Mouse (Mus musculus) adrenal gland, postnatal 36 days (tissue): ENCODE measurements around the gene Itpripl2. TPM values are rescaled to one million over a fixed set of nuclear protein-coding genes. Genes with fewer than 3 reads are reported as not detected.

Experiments used
- DNase-seq, 2 experiments: peaks; one replicate each; pipeline ENCODE4 v3.0.0; 2021; ENCODE audit warnings: mixed read lengths in 1 of 2
- total RNA-seq, 2 experiments: library from RNA; stranded (reverse); gene quantifications; 2 replicates each; pipeline ENCODE4 v1.2.3; 2021

Itpripl2 gene
- total RNA-seq, 2 experiments from 2014 or later, result 14.7 to 18.3 TPM

DNA sequence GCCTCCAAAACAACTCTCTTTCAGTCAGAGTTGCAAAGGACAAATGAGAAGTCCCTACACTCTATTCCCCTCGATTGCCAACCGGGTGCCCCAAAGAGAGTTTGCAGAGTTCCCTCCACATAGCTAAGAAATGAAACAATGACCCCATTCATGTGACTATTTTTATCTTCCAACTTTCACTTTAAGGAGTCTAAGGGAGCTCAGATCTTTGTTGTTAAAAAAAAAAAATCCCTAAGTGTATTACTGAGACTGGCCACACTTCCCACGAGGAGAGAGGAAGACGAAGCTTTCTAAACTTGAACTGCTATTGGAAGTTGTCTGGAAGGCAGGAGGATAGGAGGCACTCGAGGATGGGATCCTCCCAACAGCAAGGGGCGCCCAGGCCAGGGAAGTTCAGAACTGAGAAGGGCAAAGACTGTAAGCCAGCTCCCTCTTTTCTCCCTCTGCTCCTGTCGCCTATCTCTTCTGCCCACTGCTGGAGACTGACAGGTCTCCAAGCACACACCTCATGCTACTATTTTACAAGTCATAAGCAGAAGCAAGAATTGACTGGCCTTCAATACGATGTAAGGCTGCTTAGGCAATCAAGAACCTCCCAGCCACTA lies 3.6 kb downstream of the Itpripl2 start:
- DNase-seq, result no peak

DNA sequence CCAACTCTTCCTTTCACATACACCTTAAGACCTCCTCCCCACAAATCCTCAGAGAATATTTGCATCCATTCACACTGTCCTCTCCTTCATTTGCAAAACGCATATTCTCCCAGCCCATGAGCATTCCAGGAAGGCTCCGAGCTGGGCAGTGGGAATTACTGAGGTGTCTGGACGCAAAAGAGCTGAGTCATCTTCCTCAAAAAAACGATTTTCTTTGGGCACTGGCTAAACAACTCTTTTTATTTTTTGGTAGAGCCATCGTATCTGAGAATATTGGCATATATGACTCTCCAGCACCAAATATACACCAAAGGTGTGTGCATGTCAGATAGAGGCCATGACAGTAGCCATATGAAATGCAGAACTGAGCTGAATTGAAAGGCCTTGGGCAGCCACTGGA lies 4.9 kb downstream of the Itpripl2 start:
- DNase-seq, result no peak

DNA sequence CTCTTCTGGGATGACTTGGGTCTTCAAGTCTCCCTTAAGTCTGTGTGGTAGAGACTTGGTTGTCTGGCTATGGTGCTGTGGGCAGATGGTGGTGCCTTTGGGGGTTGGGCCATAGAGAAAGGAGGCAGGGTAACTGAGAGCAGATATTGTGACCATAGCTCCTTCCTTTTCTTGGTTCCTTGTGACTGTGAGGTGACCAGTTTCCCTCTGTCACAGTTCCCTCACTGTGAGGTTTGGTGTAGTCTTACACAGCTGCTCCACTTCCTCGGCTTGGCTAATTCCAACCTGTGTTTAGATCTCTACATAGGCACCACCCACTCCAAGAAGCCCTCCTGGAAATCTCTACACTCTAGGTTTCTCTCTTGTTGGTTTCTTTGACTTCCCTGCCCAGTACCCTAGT lies 7.8 kb downstream of the Itpripl2 start:
- no peak for DNase-seq

DNA sequence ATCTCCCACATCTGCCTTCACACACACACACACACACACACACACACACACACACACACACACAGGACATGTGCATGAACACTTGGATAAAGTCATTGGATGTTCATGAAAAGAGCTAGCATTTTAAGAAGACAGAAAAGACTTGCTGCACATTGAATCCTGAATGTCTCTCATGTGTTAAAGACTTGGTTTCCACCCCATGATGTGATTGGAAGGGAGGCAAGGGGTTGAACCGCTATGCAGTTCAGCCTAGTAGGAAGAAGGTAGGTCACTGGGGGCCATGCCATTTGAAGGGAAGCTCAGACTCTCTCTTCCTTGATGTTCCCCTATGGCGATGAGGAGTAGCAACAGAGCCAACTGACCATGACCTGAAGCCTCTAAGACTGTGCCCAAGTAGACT lies 9.8 kb downstream of the Itpripl2 start:
- DNase-seq, result no peak

DNA sequence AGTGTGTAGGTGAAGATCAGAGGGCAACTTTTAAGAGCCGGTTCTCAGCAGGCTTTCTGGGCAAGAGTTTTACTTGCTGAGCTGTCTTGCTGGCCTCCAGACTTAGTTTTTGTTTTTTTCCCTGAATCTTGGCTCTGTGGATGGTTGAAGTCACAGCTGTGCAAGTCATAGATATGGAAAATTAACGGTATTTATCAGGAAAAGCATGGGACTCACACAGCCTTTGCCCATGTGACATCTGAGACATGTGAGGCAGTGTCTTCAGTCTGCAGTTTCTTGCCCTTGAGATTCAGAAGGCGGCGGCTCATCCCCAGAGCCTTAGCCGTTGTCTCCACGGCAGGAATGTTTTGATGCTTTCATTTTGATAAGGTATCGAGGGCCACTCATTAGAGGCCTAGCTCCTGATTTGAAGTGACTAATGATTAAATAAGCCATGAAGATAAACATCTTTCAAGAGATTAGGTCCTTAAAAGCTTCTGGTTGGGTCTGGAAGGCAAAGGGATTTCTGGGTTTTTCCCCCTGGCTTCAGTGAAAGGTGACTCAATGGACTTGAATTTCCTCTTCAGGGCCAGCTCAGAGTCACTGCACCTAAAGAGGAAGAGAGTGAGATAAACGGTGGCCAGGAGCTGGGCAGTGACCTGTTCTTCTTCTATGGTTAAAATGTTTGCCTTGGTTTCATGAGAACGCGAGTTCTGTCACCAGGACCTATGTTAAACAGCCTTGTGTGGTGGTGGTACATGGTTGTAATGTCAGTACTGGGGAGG lies 10.5 kb downstream of the Itpripl2 start:
- no peak for DNase-seq

DNA sequence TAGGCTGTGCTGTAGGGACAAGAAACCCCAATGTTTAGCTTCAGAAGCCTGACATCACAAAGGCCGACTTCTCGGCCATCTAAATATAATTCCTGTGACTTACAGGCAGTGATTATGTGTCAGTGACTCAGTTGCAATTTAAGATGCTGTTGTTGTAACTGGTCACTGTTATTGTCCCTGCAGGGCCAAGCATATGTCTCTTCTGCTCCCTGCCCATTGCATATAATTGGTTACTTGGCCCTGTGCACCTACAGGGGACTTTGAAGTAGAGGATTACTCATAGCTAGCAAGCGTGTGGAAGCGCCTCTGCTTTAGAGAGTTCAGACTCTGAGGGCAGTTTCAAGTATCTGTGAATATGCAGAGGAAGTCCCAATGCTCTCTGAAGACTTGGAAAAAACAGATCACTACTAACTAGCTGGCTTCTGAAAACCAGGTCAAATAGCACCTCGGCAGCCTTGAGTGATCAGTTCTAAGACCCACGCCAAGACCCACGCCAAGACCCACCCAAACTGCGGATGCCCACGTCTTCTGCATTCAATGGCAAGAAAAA lies 11.5 kb downstream of the Itpripl2 start:
- DNase-seq, result no peak

DNA sequence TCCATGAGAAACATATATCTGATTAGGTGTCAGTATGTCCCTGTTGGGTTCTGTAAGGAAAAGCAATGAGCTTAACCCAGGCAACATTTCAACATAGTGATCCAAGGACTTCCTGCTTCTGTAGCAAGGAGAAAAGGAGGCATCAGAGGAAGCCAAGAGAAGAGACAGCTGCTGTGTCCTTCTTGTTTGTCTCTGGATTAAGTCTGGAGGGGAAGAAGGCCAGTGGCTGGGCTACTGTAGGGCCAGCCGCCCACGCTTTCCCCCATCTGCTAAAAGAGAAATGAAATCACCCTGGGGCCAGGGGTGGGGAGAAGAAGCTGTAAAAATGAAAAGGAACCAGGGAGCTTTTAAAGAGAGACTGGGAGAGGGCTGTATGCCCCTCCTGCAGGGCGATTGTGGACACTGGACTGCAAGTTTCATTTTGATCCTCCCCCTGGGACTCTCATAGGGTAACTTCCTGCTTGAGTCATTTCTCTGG lies 12.9 kb downstream of the Itpripl2 start:
- DNase-seq, result peak; percentile 24 to 26

DNA sequence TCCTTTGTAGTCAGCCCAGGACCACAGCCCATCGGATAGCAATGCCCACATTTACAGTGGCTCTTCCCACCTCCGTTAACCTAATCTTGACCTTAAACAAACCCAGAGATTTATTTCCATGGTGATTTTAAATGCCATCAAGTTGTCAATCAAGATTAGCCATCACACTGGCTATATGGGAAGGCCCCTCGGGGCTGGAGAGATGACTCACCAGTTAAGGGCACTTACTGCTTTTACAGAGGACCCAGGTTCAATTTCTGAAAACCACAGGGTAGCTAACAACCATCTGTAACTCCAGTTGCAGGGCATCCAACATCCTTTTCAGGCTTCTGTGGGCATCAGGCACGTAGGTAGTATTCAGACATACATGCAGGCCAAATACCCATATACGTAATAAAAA lies 15.3 kb downstream of the Itpripl2 start:
- DNase-seq, result no peak

DNA sequence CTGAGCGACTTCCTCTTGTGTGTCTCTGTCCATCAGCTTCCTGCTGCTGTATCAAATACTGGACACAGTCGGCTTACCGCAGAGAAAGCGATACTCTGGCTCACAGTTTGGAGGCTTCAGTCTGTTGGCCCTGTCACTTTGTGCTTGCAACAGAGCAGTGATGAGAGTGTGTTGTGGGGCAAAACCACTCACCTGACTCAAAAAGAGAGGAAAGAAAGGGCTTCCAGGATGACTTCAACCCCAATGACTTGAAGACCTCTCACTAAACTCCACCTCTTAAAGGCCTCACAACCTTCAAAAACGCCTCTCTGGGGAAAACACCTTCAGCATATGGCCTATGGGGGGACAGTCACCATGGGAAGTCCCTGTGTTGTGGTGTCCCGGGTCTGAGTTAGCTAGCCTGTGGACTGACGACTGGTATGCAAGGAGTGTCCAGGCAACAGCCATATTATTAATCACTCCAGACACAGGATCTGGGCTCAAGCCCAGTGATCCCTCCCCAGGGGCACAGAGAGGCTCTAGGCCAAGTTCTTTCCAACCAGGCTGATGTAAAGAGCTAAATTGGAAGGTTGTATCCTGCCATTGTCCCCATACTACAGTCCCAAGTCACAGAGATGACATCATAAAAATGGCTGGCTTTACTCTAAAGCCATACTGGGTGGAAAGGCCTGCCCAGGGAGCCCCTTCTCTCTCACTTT lies 16.6 kb downstream of the Itpripl2 start:
- no peak for DNase-seq

DNA sequence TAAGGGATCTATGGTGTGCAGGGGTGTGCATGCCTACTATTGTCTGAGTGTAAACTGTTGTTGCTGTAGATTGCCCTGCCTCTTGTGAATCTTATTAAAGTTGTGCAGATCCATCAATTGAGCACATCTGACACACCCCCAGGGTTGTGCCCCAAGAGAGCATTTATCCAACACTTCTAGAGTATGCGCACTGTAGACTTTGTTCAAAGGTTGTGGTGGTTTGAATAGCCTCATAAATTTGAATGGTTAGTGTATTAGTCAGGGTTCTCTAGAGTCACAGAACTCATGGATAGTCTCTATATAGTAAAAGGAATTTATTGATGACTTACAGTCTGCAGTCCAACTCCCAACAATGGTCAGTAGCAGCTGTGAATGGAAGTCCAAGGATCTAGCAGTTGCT lies 18.9 kb downstream of the Itpripl2 start:
- no peak for DNase-seq

DNA sequence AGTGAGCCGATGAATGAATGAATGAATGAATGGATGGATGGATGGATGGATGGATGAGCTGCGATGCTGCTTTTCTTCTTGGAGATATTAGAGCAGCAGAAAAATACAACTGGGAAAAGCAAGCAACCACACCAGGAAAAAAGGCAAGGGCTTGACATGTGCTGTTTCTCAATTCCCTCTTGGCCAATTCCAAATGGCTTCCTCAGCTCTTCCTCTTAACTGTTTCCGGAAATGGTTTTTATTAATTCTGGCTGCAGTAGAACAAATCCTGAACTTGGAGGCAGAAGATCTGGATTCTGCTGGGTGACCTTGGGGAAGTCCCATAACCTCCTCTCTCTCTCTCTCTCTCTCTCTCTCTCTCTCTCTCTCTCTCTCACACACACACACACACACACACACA lies 23.7 kb downstream of the Itpripl2 start:
- DNase-seq, result no peak

DNA sequence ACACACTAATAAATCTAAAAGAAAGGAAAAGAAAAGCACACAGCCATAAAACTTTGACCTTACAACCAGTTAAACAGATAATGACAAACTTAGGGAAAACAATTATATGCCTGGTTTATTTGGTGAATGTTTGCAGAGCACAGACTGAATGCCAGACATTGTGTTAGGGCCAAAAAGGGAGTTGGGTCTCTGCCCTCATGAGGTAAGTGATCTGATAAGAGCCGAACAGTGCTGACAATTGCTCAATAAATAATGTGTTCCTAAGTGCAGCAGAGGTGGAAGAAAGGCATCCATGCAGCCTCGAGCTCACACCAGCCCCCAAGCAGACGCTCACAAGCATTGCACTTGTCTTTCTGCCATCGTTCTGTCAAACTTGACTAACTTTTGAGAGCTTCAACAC lies 27.3 kb downstream of the Itpripl2 start:
- no peak for DNase-seq

DNA sequence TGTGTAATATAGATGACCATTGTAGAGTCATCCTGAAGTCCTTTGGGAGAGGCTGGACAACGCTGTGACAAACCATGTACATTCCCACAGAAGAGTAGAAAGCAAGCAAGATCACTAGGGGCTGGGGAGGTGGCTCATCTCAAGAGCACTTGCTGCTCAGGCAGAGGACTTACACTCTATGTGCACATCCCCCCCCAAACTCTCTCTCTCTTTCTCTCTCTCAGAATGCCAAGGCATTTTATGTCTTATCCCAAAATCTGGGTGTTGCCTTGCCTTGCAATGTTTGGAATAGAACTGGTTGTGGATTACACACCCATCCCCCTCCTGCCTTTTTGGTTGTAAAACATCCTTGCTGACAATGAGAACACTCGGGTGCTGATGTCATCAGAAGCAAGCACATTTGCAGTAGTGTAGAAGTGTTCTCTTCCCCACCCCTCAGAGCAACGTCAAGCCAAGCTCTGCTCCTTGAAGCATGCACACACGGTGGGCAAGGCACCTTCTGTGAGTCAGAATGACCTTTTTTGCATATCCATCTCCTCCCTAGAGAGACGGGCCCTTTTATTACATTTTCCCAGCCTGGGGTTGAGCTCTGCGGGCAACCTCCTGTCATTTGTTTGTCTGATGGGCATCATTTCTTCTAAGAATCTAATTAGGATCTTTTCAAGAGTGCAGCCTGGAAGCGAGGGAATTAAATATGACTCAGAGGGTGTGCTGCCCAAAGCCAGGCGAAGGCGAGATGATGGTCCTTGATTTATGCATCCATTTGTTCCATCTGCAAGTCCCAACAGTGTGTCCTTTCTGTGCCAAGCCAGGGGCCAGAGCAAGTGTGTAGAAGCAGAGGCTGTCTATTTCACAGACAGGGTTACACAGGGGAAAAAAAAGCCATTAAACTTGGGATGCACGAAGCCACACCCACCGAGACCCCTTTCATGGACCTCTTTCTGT lies 28.7 kb downstream of the Itpripl2 start:
- no peak for DNase-seq

DNA sequence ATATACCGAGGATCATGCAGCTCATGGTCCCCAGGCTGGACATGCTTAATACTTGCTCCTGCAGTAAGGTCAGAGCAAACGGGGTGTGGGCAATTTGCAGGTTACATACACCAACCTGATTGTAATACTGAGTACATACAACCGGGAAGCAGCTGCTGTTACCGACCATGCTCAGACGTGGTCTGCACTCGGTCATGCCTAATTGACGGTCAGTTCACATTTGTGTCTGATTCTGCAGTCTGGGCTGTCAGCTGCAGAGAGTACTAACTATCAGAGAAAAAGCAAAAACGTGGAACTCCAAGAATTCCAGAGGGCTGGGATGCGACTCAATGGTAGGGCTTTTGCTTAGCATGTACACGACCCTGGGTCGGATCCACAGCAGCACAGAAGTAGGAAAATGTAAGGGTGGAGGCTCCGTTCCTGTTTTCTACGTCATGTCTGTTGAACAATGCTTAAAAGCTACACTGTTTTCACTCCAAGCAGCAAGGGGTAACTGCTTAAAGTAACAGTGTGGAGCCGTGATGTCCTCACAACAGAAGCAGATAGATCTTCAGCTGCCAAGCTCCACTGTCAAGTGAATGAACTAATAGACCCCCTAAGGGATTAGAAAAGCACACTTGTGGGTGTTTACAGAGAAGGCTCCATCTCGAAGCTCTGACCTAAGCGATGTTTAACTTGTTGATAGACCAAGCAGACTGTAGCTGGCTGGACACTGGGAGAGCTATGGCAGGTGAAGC lies 30.2 kb downstream of the Itpripl2 start:
- no peak for DNase-seq

DNA sequence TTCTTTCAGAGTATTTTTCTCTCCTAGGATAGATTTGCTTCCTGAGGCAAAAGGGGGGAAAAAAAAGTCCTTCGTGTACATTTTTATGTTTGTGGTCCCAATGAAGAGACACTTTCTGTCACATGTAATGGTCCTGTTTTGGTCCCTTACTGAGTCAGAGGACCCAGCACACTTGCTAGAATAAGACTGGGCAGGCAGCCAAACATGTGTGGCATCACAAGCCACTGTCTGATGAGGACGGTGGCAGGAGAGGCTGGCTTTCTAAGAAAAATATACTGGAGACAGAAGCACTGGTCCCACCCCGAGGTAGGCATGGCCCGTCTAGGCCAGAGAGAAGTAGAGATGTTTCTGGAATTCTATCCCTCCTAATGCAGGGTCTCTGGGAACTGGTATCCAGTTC lies 38.1 kb downstream of the Itpripl2 start:
- no peak for DNase-seq

DNA sequence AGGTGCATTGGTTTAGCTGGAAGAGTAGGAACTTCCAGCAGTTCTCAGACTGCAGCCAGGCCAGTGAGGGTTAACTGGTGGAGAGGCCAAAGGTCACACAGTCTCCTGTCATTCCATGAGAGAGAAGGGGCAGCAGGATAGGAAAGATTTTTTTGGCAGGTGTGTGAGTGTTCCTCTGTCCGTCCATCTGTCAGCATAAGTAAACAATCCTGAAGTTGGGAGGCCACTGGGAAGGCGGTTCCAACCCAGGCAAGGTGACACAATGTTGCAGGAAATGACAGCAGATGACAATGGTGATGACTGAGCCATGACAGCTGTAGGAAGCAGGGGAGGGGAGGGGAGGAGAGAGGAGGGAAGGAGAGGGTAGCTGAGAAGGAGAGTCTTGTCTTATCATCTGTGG lies 38.8 kb downstream of the Itpripl2 start:
- no peak for DNase-seq

DNA sequence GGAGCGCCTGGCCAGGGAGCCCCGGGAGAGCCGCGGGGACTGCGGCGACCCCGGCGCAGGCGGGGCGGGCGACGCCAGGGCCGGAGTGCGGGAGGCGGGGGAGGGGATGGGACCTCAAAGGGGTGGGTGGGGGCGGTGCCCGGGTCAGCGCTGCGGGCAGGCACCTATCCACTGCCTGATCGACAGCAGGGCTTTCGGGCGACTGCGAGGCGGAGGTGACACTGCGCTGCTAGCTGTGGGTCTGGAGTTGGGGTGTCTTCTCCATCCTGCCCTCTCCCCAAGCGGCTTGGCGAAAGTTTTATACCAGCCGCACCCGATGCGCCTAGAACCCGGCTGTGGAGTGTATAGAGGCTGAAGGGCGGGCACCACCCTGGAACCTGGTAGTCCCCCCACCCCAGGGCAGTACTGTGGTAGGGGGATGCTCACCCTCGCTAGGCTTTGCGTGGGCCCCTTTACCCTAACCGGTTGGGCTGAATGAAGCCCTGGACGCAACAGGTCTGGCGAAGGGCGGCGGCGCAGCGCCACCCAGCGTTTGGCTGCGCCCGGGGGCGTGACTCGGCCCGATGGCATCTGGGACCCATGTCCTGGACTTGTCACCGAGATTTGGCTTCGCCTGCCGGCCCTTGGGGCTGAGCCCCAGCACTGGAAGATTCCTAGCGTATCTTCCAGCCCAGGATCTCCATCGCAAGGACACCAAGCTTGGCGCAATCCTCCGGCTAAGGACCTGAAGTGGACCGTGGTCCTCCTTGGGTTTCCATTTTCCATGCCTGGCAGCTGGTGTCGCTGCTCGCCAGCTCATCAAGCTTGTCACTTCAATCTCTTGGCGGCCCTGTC lies 43.4 kb downstream of the Itpripl2 start, which contains the start of gene Syt17:
TSS of gene Syt17 (minus strand) at position 89 of the 834 bp plus-strand sequence.
- peak; percentile 74 to 79 for DNase-seq

DNA sequence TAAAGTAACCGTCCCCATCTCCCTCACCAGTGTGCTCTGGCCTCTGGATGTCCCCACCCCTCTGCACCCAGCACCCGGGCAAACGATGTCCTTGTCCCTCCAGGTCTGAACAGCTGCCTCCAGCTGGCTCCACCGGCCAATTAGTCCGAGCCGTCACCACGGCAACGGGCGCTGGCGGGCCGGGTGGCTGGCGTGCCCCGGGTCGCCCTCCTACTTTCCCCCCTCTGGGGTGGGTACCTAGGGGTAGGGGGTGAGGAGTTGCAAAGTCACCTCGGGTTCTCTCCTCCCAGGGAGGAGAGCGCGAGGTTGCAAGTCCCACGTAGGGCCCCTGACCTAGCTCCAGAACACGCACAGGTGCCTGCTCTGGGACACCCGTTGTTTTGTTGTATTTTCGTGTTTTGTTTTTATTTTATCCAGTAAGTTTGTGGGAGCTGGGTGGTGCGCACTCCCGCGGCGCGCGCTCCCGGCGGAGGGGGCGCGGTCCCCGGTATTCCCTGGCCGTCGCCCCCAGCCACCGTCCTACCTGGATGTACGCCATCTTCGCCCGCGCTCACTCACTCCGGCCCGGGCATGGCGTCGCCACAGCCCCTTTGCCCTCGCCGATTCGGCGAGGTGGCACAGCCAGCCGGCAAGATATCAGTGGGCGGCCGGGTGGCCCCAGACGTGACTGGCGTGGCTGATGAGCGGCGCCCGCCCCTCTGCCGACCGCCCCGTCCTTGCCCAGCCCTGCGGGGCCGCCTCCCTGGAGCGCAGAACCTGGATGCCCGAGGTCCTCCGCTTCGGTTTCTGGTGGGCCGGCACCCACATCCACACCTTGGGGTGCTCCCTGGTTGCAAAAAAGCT lies 44.3 kb downstream of the Itpripl2 start:
- DNase-seq, result peak; percentile 43 to 57

DNA sequence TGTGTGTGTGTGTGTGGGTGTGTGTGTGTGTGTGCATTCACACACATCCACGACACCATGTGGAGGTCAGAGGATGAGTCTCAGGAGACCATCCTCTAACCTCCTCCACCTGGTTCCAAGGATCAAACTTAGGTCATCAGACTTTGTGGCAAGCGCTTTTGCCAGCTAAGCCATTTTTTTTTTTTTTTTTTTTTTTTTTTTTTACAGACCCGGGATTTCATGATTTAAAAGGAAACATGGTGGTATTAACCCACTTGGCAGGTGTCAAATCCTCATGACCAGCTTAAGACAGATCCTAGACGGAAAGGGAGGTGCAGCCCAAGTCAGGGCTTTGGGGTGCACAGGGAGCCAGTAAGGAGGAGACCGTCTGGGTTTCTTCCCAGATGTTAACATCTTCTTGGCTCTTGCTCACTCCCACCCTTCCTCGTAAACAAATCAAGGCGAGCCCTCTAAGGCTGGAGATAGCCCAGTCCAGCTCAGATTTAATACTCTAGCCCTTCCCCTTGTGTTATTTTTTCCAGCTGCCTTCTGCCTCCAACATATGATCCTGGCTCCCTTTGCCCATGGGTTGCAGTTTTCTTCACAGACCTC lies 47.8 kb downstream of the Itpripl2 start:
- DNase-seq, result no peak
